Mouse (Mus musculus): ENCODE data around the gene Krt18. TPM values are rescaled to one million over a fixed set of nuclear protein-coding genes. Genes with fewer than 3 reads are reported as not detected.
"Not testable (repeated sequence)": the region's sequence is repeated elsewhere in the genome, so short reads cannot be mapped to it uniquely, and the experiment has no call there.

The Krt18 gene
- polyA plus RNA-seq, 1 experiment from 2014 or later = 57.9 TPM

- DNase-seq (ENCODE audit: low spot score) = no peak
- H3K27ac ChIP-seq (replicated peaks; ENCODE audit: low read depth, low read length) = no peak overlapping the region
- H3K4me3 ChIP-seq (ENCODE audit: low read depth, low read length) = peak overlapping the region; percentile 88
- H3K36me3 ChIP-seq (replicated peaks; ENCODE audit: control insufficient read depth, insufficient read depth, low read depth, low read length) = no peaks in the 10 kb centered on the region
- H3K4me2 ChIP-seq (ENCODE audit: low read depth, low read length) = peak overlapping the region; percentile 69
- H3K4me1 ChIP-seq (ENCODE audit: control insufficient read depth, insufficient read depth, low read length) = peaks cover 2% of the 10 kb centered on the region; the same call in 1 of the 2 replicates
- 9% methylated on average over 11 of the region's 11 CpGs for WGBS
- H3K9ac ChIP-seq (replicated peaks; ENCODE audit: low read length) = peak overlapping the region; percentile 96
- no peaks in the 10 kb centered on the region for H3K27me3 ChIP-seq (ENCODE audit: control insufficient read depth, insufficient read depth, low read length)
- H3K9me3 ChIP-seq (replicated peaks; ENCODE audit: control insufficient read depth, low read length) = no peaks in the 10 kb centered on the region
- no peak for ATAC-seq (replicated peaks; ENCODE audit: insufficient number of reproducible peaks, low FRiP score, low TSS enrichment, low read depth)
Measured at GRCm38 (mm10) chr15:102074876-102075585, 47.1 kb downstream of the Krt18 start.

DNA sequence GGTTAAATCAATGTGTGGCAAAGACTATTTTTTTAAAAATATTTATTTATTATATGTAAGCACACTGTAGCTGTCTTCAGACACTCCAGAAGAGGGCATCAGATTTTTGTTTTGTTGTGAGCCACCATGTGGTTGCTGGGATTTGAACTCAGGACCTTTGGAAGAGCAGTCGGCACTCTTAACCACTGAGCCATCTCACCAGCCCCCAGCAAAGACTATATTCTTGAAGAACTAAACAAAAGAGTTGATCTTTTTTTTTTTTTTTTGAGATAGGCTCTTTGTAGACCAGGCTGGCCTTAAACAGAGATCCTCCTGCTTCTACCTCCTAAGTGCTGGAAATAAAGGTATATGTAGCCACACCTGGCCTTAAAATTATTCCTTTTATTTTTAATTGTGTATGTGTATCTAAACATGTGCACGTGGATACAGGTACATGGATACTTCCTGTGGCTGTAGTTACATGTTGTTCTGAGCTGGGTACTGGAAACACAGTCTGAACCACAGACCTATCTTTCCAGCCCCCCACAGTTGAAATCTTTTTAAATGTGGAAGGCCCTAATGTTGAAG is 49.2 kb downstream of the Krt18 start:
- H3K36me3 ChIP-seq (replicated peaks; ENCODE audit: control insufficient read depth, insufficient read depth, low read depth, low read length) = no peaks in the 10 kb centered on the region
- H3K9me3 ChIP-seq (replicated peaks; ENCODE audit: control insufficient read depth, low read length) = no peaks in the 10 kb centered on the region
- no peak overlapping the region for H3K4me2 ChIP-seq (ENCODE audit: low read depth, low read length)
- no peak for ATAC-seq (replicated peaks; ENCODE audit: insufficient number of reproducible peaks, low FRiP score, low TSS enrichment, low read depth)
- H3K4me3 ChIP-seq (ENCODE audit: low read depth, low read length) = no peak overlapping the region
- no peaks in the 10 kb centered on the region for H3K27me3 ChIP-seq (ENCODE audit: control insufficient read depth, insufficient read depth, low read length)
- H3K27ac ChIP-seq (replicated peaks; ENCODE audit: low read depth, low read length) = no peak overlapping the region
- DNase-seq (ENCODE audit: low spot score) = no peak
- 85% methylated on average over 2 of the region's 2 CpGs for WGBS
- H3K4me1 ChIP-seq (ENCODE audit: control insufficient read depth, insufficient read depth, low read length) = peaks cover 2% of the 10 kb centered on the region; the same call in 1 of the 2 replicates
- H3K9ac ChIP-seq (replicated peaks; ENCODE audit: low read length) = no peak overlapping the region

DNA sequence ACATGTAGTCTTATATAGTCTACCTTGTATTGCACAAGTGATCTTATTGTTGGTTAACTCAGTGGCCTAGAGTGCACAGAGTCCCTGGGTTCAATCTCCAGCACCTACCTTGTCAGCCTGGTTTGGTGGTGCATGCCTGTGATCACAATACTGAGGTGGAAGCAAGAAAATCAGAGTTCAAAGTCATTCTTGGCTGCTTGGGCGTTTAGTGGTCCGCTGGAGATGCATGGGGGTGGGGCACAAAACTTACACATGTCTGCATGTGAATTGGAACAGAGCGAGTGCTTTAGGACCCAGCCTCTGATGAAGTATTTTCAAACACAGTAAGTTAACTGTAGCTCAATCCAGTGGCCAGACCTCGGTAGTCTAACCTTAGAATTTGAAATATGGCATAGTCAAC is 51.2 kb downstream of the Krt18 start:
- no peaks in the 10 kb centered on the region; the same call in 1 of the 2 replicates for H3K36me3 ChIP-seq (replicated peaks; ENCODE audit: control insufficient read depth, insufficient read depth, low read depth, low read length)
- WGBS = 84% methylated on average over 4 of the region's 4 CpGs
- peaks cover 2% of the 10 kb centered on the region; the same call in 1 of the 2 replicates for H3K4me1 ChIP-seq (ENCODE audit: control insufficient read depth, insufficient read depth, low read length)
- no peak overlapping the region for H3K27ac ChIP-seq (replicated peaks; ENCODE audit: low read depth, low read length)
- no peaks in the 10 kb centered on the region for H3K9me3 ChIP-seq (replicated peaks; ENCODE audit: control insufficient read depth, low read length)
- H3K9ac ChIP-seq (replicated peaks; ENCODE audit: low read length) = no peak overlapping the region
- no peaks in the 10 kb centered on the region for H3K27me3 ChIP-seq (ENCODE audit: control insufficient read depth, insufficient read depth, low read length)
- no peak for DNase-seq (ENCODE audit: low spot score)
- no peak for ATAC-seq (replicated peaks; ENCODE audit: insufficient number of reproducible peaks, low FRiP score, low TSS enrichment, low read depth)
- no peak overlapping the region for H3K4me2 ChIP-seq (ENCODE audit: low read depth, low read length)
- no peak overlapping the region for H3K4me3 ChIP-seq (ENCODE audit: low read depth, low read length)

DNA sequence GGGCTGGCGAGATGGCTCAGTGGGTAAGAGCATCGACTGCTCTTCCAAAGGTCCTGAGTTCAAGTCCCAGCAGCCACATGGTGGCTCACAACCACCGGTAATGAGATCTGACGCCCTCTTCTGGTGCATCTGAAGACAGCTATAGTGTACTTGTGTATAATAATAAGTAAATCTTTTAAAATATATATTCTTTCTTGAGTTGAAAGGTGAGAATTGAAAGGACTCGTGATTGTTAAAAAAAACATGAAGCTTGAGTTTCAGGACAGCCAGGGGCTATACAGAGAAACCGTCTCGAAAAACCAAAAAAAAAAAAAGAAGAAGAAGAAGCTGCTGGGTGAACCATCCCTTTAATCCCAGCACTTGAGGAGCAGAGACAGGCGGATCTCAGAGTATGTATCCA is 51.9 kb downstream of the Krt18 start:
- not testable (repeated sequence) for H3K4me3 ChIP-seq (ENCODE audit: low read depth, low read length); H3K9me3 ChIP-seq (replicated peaks; ENCODE audit: control insufficient read depth, low read length); DNase-seq (ENCODE audit: low spot score); H3K9ac ChIP-seq (replicated peaks; ENCODE audit: low read length); H3K27ac ChIP-seq (replicated peaks; ENCODE audit: low read depth, low read length); H3K36me3 ChIP-seq (replicated peaks; ENCODE audit: control insufficient read depth, insufficient read depth, low read depth, low read length); H3K4me1 ChIP-seq (ENCODE audit: control insufficient read depth, insufficient read depth, low read length); H3K27me3 ChIP-seq (ENCODE audit: control insufficient read depth, insufficient read depth, low read length); ATAC-seq (replicated peaks; ENCODE audit: insufficient number of reproducible peaks, low FRiP score, low TSS enrichment, low read depth); H3K4me2 ChIP-seq (ENCODE audit: low read depth, low read length)
- WGBS = 79% methylated on average over 8 of the region's 8 CpGs

- Histone ChIP-seq H3K4me3 (ENCODE audit: low read depth, low read length) (no peak overlapping the region), H3K9me3 (replicated peaks; ENCODE audit: control insufficient read depth, low read length) (no peaks in the 10 kb centered on the region), H3K9ac (replicated peaks; ENCODE audit: low read length) (no peak overlapping the region), H3K27me3 (ENCODE audit: control insufficient read depth, insufficient read depth, low read length) (no peaks in the 10 kb centered on the region), H3K4me2 (ENCODE audit: low read depth, low read length) (no peak overlapping the region), H3K4me1 (ENCODE audit: control insufficient read depth, insufficient read depth, low read length) (no peaks in the 10 kb centered on the region; the same call in 1 of the 2 replicates), H3K36me3 (replicated peaks; ENCODE audit: control insufficient read depth, insufficient read depth, low read depth, low read length) (no peaks in the 10 kb centered on the region; the same call in 1 of the 2 replicates), H3K27ac (replicated peaks; ENCODE audit: low read depth, low read length) (no peak overlapping the region)
- 76% methylated on average over 2 of the region's 2 CpGs for WGBS
- DNase-seq (ENCODE audit: low spot score) (no peak), ATAC-seq (replicated peaks; ENCODE audit: insufficient number of reproducible peaks, low FRiP score, low TSS enrichment, low read depth) (no peak)
Measured at GRCm38 (mm10) chr15:102080429-102080828, 52.4 kb downstream of the Krt18 start.

Other genes with a start within 250 kb of the Krt18 start
- gene Krt72, start 241.7 kb upstream of the Krt18 start, polyA plus RNA-seq (2014; fragmentation: Nextera tagmentation; extraction: Ambion mirVana) = not detected in 2 replicates
- not detected in 2 replicates for gene Krt73, start 225.8 kb upstream of the Krt18 start, polyA plus RNA-seq (2014; fragmentation: Nextera tagmentation; extraction: Ambion mirVana)
- gene Krt2, start 210.0 kb upstream of the Krt18 start, polyA plus RNA-seq (2014; fragmentation: Nextera tagmentation; extraction: Ambion mirVana) = not detected in 2 replicates
- 1.3 and 1.7 TPM in 2 replicates for gene Krt1, start 177.4 kb upstream of the Krt18 start, polyA plus RNA-seq (2014; fragmentation: Nextera tagmentation; extraction: Ambion mirVana)
- not detected in 2 replicates for gene Krt77, start 158.5 kb upstream of the Krt18 start, polyA plus RNA-seq (2014; fragmentation: Nextera tagmentation; extraction: Ambion mirVana)
- not detected in 2 replicates for gene Krt76, start 135.3 kb upstream of the Krt18 start, polyA plus RNA-seq (2014; fragmentation: Nextera tagmentation; extraction: Ambion mirVana)
- gene Krt4, start 103.4 kb upstream of the Krt18 start, polyA plus RNA-seq (2014; fragmentation: Nextera tagmentation; extraction: Ambion mirVana) = not detected in 2 replicates
- gene Krt79, start 87.9 kb upstream of the Krt18 start, polyA plus RNA-seq (2014; fragmentation: Nextera tagmentation; extraction: Ambion mirVana) = 0.35 TPM in 1 of 2 replicates, not detected in the other
- 0.10 TPM in 1 of 2 replicates, not detected in the other for gene Krt78, start 73.9 kb upstream of the Krt18 start, polyA plus RNA-seq (2014; fragmentation: Nextera tagmentation; extraction: Ambion mirVana)
- 47.9 and 53.4 TPM in 2 replicates for gene Krt8, start 23.7 kb upstream of the Krt18 start, polyA plus RNA-seq (2014; fragmentation: Nextera tagmentation; extraction: Ambion mirVana)
- gene Eif4b, start 45.6 kb downstream of the Krt18 start, polyA plus RNA-seq (2014; fragmentation: Nextera tagmentation; extraction: Ambion mirVana) = 121 and 130 TPM in 2 replicates
- 14.0 and 14.4 TPM in 2 replicates for gene Tns2, start 72.2 kb downstream of the Krt18 start, polyA plus RNA-seq (2014; fragmentation: Nextera tagmentation; extraction: Ambion mirVana)
- 8.2 and 9.3 TPM in 2 replicates for gene Spryd3, start 108.1 kb downstream of the Krt18 start, polyA plus RNA-seq (2014; fragmentation: Nextera tagmentation; extraction: Ambion mirVana)
- gene Igfbp6, start 116.2 kb downstream of the Krt18 start, polyA plus RNA-seq (2014; fragmentation: Nextera tagmentation; extraction: Ambion mirVana) = 0.70 TPM in 1 of 2 replicates, not detected in the other
- gene Soat2, start 122.3 kb downstream of the Krt18 start, polyA plus RNA-seq (2014; fragmentation: Nextera tagmentation; extraction: Ambion mirVana) = 0.10 TPM in 1 of 2 replicates, not detected in the other
- 68.1 and 68.9 TPM in 2 replicates for gene Zfp740, start 175.1 kb downstream of the Krt18 start, polyA plus RNA-seq (2014; fragmentation: Nextera tagmentation; extraction: Ambion mirVana)
- 31.9 and 34.6 TPM in 2 replicates for gene Csad, start 176.5 kb downstream of the Krt18 start, polyA plus RNA-seq (2014; fragmentation: Nextera tagmentation; extraction: Ambion mirVana)
- 1.3 and 2.7 TPM in 2 replicates for gene Itgb7, start 203.8 kb downstream of the Krt18 start, polyA plus RNA-seq (2014; fragmentation: Nextera tagmentation; extraction: Ambion mirVana)
- gene Rarg, start 229.3 kb downstream of the Krt18 start, polyA plus RNA-seq (2014; fragmentation: Nextera tagmentation; extraction: Ambion mirVana) = 68.1 and 70.2 TPM in 2 replicates
- gene Gm9918, start 242.4 kb downstream of the Krt18 start, polyA plus RNA-seq (2014; fragmentation: Nextera tagmentation; extraction: Ambion mirVana) = 0.58 and 1.2 TPM in 2 replicates